Mouse (Mus musculus): ENCODE measurements around the gene Myo6.
A peak's percentile ranks its signal among the peaks of the same experiment; 100 is the strongest.

Gene Myo6

GRCm38 (mm10) chr9:80164611-80165474 is at the start of gene Myo6:
Myo6 (plus strand) TSS chr9:80165031.
- DNase-seq = peak; percentile 97

- no peak for DNase-seq
Observed at GRCm38 (mm10) chr9:80145992-80146587, 18.7 kb upstream of the Myo6 start.

- DNase-seq = no peak
Observed at GRCm38 (mm10) chr9:80149594-80149993, 15.2 kb upstream of the Myo6 start.

- DNase-seq = peak; percentile 66
Observed at GRCm38 (mm10) chr9:80155277-80155676, 9.6 kb upstream of the Myo6 start.

- DNase-seq = no peak
Observed at GRCm38 (mm10) chr9:80156780-80157179, 8.1 kb upstream of the Myo6 start.

- no peak for DNase-seq
Observed at GRCm38 (mm10) chr9:80157840-80158465, 6.9 kb upstream of the Myo6 start.

GRCm38 (mm10) chr9:80158937-80159336 is 5.9 kb upstream of the Myo6 start:
- no peak for DNase-seq

GRCm38 (mm10) chr9:80161451-80161850 is 3.4 kb upstream of the Myo6 start:
- no peak for DNase-seq

- DNase-seq = no peak
Observed at GRCm38 (mm10) chr9:80163126-80163723, 1.6 kb upstream of the Myo6 start.

GRCm38 (mm10) chr9:80164191-80164590 is 640 bp upstream of the Myo6 start:
- no peak for DNase-seq

- no peak for DNase-seq
Observed at GRCm38 (mm10) chr9:80165690-80166089, 859 bp downstream of the Myo6 start.

GRCm38 (mm10) chr9:80166425-80166824 is 1.6 kb downstream of the Myo6 start:
- no peak for DNase-seq

- DNase-seq = no peak
Observed at GRCm38 (mm10) chr9:80167089-80167488, 2.3 kb downstream of the Myo6 start.

GRCm38 (mm10) chr9:80169551-80169950 is 4.7 kb downstream of the Myo6 start:
- no peak for DNase-seq

GRCm38 (mm10) chr9:80171241-80171640 is 6.4 kb downstream of the Myo6 start:
- no peak for DNase-seq

GRCm38 (mm10) chr9:80172396-80173222 is 7.8 kb downstream of the Myo6 start:
- DNase-seq = no peak

- DNase-seq = peak; percentile 27
Observed at GRCm38 (mm10) chr9:80173629-80174028, 8.8 kb downstream of the Myo6 start.

- peak; percentile 38 for DNase-seq
Observed at GRCm38 (mm10) chr9:80176696-80177478, 12.1 kb downstream of the Myo6 start.

GRCm38 (mm10) chr9:80178670-80179069 is 13.8 kb downstream of the Myo6 start:
- DNase-seq = no peak

- no peak for DNase-seq
Observed at GRCm38 (mm10) chr9:80179688-80180087, 14.9 kb downstream of the Myo6 start.

- DNase-seq = no peak
Observed at GRCm38 (mm10) chr9:80180771-80181170, 15.9 kb downstream of the Myo6 start.

- DNase-seq = no peak
Observed at GRCm38 (mm10) chr9:80181692-80182091, 16.9 kb downstream of the Myo6 start.

Measured in lung, postnatal 14 days (tissue).